Mouse (Mus musculus) spleen, postnatal 36 days (tissue): ENCODE measurements around the gene Ints14.

Source experiments
- DNase-seq, 2 experiments: peaks; one replicate each; pipeline ENCODE4 v3.0.0; 2022; ENCODE audit warnings: low spot score in 2 of 2, mixed read lengths in 1 of 2

The Ints14 gene

GRCm38 (mm10) chr9:64960117-64960977 is at the start of gene Ints14:
Gene Ints14, plus strand, starts transcription at chr9:64960905.
- DNase-seq: peak; percentile 91 to 93

- DNase-seq: no peak
Measured at GRCm38 (mm10) chr9:64913406-64913805, 47.3 kb upstream of the Ints14 start.

- no peak for DNase-seq
Measured at GRCm38 (mm10) chr9:64913973-64914372, 46.7 kb upstream of the Ints14 start.

- DNase-seq: peak in 1 of 2 experiments; percentile 28
Measured at GRCm38 (mm10) chr9:64914629-64915028, 46.1 kb upstream of the Ints14 start.

GRCm38 (mm10) chr9:64918560-64918959 is 42.1 kb upstream of the Ints14 start:
- peak; percentile 16 to 25 for DNase-seq

GRCm38 (mm10) chr9:64925771-64926170 is 34.9 kb upstream of the Ints14 start:
- DNase-seq: no peak

GRCm38 (mm10) chr9:64926201-64926991 is 34.3 kb upstream of the Ints14 start:
- DNase-seq: no peak

GRCm38 (mm10) chr9:64930256-64930655 is 30.4 kb upstream of the Ints14 start:
- DNase-seq: no peak

GRCm38 (mm10) chr9:64931751-64932610 is 28.7 kb upstream of the Ints14 start:
- no peak for DNase-seq

GRCm38 (mm10) chr9:64934015-64934754 is 26.5 kb upstream of the Ints14 start:
- no peak for DNase-seq

GRCm38 (mm10) chr9:64936508-64936907 is 24.2 kb upstream of the Ints14 start:
- peak; percentile 41 to 51 for DNase-seq

- no peak for DNase-seq
Measured at GRCm38 (mm10) chr9:64937491-64937890, 23.2 kb upstream of the Ints14 start.

GRCm38 (mm10) chr9:64938535-64938934 is 22.2 kb upstream of the Ints14 start:
- DNase-seq: no peak

GRCm38 (mm10) chr9:64939281-64939680 is 21.4 kb upstream of the Ints14 start:
- DNase-seq: no peak

- no peak for DNase-seq
Measured at GRCm38 (mm10) chr9:64939790-64940189, 20.9 kb upstream of the Ints14 start.

- no peak for DNase-seq
Measured at GRCm38 (mm10) chr9:64940731-64941346, 19.9 kb upstream of the Ints14 start.

- no peak for DNase-seq
Measured at GRCm38 (mm10) chr9:64941650-64942049, 19.1 kb upstream of the Ints14 start.

GRCm38 (mm10) chr9:64943997-64944396 is 16.7 kb upstream of the Ints14 start:
- no peak for DNase-seq

GRCm38 (mm10) chr9:64947483-64948095 is 13.1 kb upstream of the Ints14 start:
- no peak for DNase-seq

- no peak for DNase-seq
Measured at GRCm38 (mm10) chr9:64951161-64951657, 9.5 kb upstream of the Ints14 start, which contains the start of gene Slc24a1. Gene Slc24a1, minus strand, starts transcription at chr9:64951607.
